Mouse (Mus musculus) kidney, embryonic 15.5 days (tissue): ENCODE measurements around the gene Tex10. TPM values are rescaled to one million over a fixed set of nuclear protein-coding genes. Genes with fewer than 3 reads are reported as not detected.

Source experiments
- ATAC-seq: fragments of 200-750 bp; cut with Nextera tagmentation; replicated peaks from 2 replicates; pipeline ENCODE4 v1.8.0; 2017; ENCODE audit warnings: moderate TSS enrichment; ENCODE audit not compliant: low FRiP score
- H3K27ac ChIP-seq: fragments of 300-500 bp; sonication (generic); 2 replicates; pipeline ENCODE4 v1.5.1; 2015; ENCODE audit warnings: mild to moderate bottlenecking, inconsistent platforms
- H3K27me3 ChIP-seq: fragments of 300-500 bp; sonication (generic); 2 replicates; pipeline ENCODE4 v1.6.1; 2015; ENCODE audit warnings: inconsistent platforms
- H3K36me3 ChIP-seq: fragments of 300-500 bp; sonication (generic); 2 replicates; pipeline ENCODE4 v1.6.1; 2015; ENCODE audit warnings: inconsistent platforms
- H3K4me1 ChIP-seq: fragments of 300-500 bp; sonication (generic); 2 replicates; pipeline ENCODE4 v1.6.1; 2015; ENCODE audit warnings: inconsistent platforms
- H3K4me2 ChIP-seq: fragments of 300-500 bp; sonication (generic); 2 replicates; pipeline ENCODE4 v1.6.1; 2015; ENCODE audit warnings: moderate library complexity, mild to moderate bottlenecking, inconsistent platforms
- H3K4me3 ChIP-seq: fragments of 300-500 bp; sonication (generic); replicated peaks from 2 replicates; pipeline ENCODE4 v1.5.1; 2015; ENCODE audit warnings: mild to moderate bottlenecking, inconsistent platforms
- H3K9ac ChIP-seq: fragments of 300-500 bp; sonication (generic); 2 replicates; pipeline ENCODE4 v1.6.1; 2015; ENCODE audit warnings: mild to moderate bottlenecking, inconsistent platforms
- H3K9me3 ChIP-seq: fragments of 300-500 bp; sonication (generic); replicated peaks from 2 replicates; pipeline ENCODE4 v1.6.1; 2016; ENCODE audit warnings: inconsistent platforms
- WGBS: fragments of 180-500 bp; shearing (Covaris S2); methylation state at CpG from one replicate; pipeline ENCODE4 v1.1.7; 2015; ENCODE audit warnings: mixed read lengths; 5-methylcytosine and 5-hydroxymethylcytosine counted together
- polyA plus RNA-seq: library from polyadenylated mRNA; unstranded; fragments of >200 nt; fragmentation: Nextera tagmentation; extraction: Ambion mirVana; gene quantifications from 2 replicates; pipeline ENCODE4 v1.2.1, GENCODE M21; 2015

The Tex10 gene
- 56.9 and 57.1 TPM in 2 replicates for polyA plus RNA-seq

DNA sequence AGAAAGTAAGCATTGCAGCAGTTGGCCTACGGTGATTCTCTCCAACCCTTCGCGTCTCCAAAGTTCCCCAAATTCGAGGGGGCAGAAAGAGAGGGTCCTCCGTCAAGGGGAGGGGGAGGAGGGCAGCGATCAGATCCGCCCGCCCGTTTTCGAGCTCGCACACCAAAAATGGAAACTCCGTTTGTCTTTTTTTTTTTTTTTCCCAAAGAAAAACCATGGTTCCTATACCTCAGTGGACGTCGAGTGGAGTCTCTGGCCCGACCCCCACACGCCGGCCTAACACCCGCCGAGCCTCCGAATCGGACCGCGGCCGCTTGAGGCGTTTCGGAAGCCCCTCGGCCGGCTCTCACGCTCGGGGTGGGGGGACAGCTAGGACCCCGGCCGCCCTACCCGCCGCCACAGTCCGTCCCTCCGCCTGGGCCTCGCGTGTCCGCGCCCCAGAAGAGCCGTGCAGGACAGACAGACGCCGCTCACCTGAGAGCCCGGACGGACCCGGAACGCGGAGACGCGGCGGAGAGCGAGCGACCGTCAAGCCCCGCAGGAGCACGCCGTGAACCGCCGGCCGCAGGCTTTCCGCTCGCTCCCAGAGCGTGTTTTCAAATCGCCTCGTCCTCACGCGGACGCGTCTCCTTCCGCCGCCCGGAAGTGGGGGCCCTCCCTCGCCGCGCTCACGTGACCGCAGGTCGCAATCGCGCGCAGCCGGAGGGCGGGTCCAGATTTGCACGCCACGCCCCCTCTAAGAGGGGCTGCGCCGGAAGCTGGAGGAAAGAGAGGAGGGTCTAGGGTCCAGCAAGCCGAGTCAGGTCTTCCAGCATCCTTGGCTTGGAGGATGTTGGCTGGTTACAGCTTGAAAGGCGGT is at the start of gene Tex10:
TSS of gene Tex10 (minus strand) at position 668 of the 859 bp plus-strand sequence.
- under 1% methylated on average over 89 of the region's 89 CpGs for WGBS

GRCm38 (mm10) chr4:48510861-48511260 is 37.6 kb upstream of the Tex10 start:
- no peak overlapping the region for H3K4me3 ChIP-seq
- no peaks in the 10 kb centered on the region for H3K4me1 ChIP-seq
- H3K36me3 ChIP-seq, result no peaks in the 10 kb centered on the region
- no peaks in the 10 kb centered on the region for H3K27me3 ChIP-seq
- no peak overlapping the region for H3K4me2 ChIP-seq
- H3K27ac ChIP-seq, result no peak overlapping the region
- no peak overlapping the region for H3K9ac ChIP-seq
- H3K9me3 ChIP-seq, result peaks cover 7% of the 10 kb centered on the region; the same call in 1 of the 2 replicates
- ATAC-seq, result no peak
- 25% methylated on average over 2 of the region's 2 CpGs for WGBS

More for the DNA sequence above, at the start of gene Tex10:
- Histone ChIP-seq H3K4me3 (peak within 1 kb of the TSS; percentile 95), H3K27me3 (no peaks in the 10 kb centered on the region), H3K36me3 (peaks cover 8% of the 10 kb centered on the region), H3K27ac (peak within 1 kb of the TSS; percentile 89), H3K4me2 (peak within 1 kb of the TSS; percentile 59), H3K9ac (peak within 1 kb of the TSS; percentile 98), H3K4me1 (peaks cover 14% of the 10 kb centered on the region), H3K9me3 (no peaks in the 10 kb centered on the region)
- ATAC-seq, result peak; percentile 97

DNA sequence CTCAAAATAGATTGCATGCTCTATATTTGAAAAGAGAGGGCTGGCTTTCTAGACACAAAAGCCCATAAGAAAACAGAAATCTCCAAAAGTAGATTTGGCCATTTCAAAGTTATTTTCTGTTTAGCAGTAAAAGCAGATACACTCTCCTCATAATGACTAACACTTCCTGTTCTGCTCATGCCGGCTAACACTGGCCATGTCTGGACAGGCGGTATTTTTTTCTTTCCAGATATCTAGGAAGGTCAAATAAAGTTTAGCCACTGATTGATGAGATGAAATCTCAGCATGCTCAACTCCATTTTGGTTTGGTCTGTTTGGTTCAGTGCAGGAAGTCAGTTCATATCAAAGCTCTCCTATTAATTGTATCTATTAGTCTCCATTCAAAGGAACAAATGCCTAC is 19.3 kb upstream of the Tex10 start:
- Histone ChIP-seq H3K4me1 (no peaks in the 10 kb centered on the region), H3K27ac (no peak overlapping the region), H3K27me3 (no peaks in the 10 kb centered on the region), H3K9ac (no peak overlapping the region), H3K36me3 (no peaks in the 10 kb centered on the region), H3K9me3 (no peaks in the 10 kb centered on the region), H3K4me3 (no peak overlapping the region), H3K4me2 (no peak overlapping the region)
- WGBS, result 49% methylated on average over 2 of the region's 2 CpGs
- no peak for ATAC-seq

DNA sequence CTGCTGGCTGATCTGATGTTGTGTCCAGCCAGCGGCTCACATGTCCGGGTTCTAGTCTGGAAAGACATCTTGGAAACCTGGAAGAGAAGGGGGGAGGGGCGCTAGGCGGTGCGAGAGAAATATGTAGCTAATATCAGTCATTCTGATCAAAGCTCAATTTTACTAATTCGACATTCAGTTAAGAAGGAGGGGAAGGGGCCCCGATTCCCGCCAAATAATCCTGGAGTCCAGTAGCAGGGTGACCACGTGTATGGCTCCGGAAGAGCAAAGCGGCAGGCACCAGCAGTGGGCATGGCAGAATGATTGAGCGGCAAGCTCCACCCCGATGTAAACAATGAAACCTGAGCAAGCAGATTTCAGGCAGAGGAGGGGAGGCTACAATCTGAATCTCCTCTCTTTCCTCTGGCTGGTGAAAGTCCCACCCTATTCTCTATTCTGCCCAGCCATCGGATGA is 18.1 kb upstream of the Tex10 start:
- Histone ChIP-seq H3K27ac (no peak overlapping the region), H3K36me3 (no peaks in the 10 kb centered on the region), H3K4me3 (peak overlapping the region; percentile 36), H3K27me3 (no peaks in the 10 kb centered on the region), H3K4me1 (no peaks in the 10 kb centered on the region), H3K9ac (no peak overlapping the region), H3K4me2 (peak overlapping the region; percentile 52), H3K9me3 (no peaks in the 10 kb centered on the region)
- WGBS, result 9% methylated on average over 14 of the region's 14 CpGs
- ATAC-seq, result peak; percentile 85

GRCm38 (mm10) chr4:48488916-48489315 is 15.7 kb upstream of the Tex10 start:
- H3K9ac ChIP-seq, result no peak overlapping the region
- no peak overlapping the region for H3K4me2 ChIP-seq
- ATAC-seq, result no peak
- H3K27ac ChIP-seq, result no peak overlapping the region
- H3K4me3 ChIP-seq, result no peak overlapping the region
- 85% methylated on average over 2 of the region's 2 CpGs for WGBS
- no peaks in the 10 kb centered on the region for H3K9me3 ChIP-seq
- H3K4me1 ChIP-seq, result no peaks in the 10 kb centered on the region
- H3K27me3 ChIP-seq, result no peaks in the 10 kb centered on the region
- H3K36me3 ChIP-seq, result no peaks in the 10 kb centered on the region

- Histone ChIP-seq H3K27ac (no peak overlapping the region), H3K9me3 (no peaks in the 10 kb centered on the region), H3K4me2 (no peak overlapping the region), H3K4me1 (no peaks in the 10 kb centered on the region), H3K9ac (no peak overlapping the region), H3K36me3 (no peaks in the 10 kb centered on the region), H3K4me3 (no peak overlapping the region), H3K27me3 (no peaks in the 10 kb centered on the region)
- 18% methylated on average over 2 of the region's 2 CpGs for WGBS
- no peak for ATAC-seq
Observed at GRCm38 (mm10) chr4:48481287-48481686, 8.0 kb upstream of the Tex10 start.

- Histone ChIP-seq H3K4me3 (peak overlapping the region; percentile 95), H3K9me3 (no peaks in the 10 kb centered on the region), H3K4me1 (peaks cover 14% of the 10 kb centered on the region), H3K27me3 (no peaks in the 10 kb centered on the region), H3K4me2 (peak overlapping the region; percentile 59), H3K27ac (peak overlapping the region; percentile 89), H3K36me3 (peaks cover 2% of the 10 kb centered on the region), H3K9ac (peak overlapping the region; percentile 98; the same call in 1 of the 2 replicates)
- WGBS, result 74% methylated on average over 2 of the region's 2 CpGs
- no peak; the same call in 1 of the 2 replicates for ATAC-seq
Observed at GRCm38 (mm10) chr4:48473651-48474011, 372 bp upstream of the Tex10 start.

DNA sequence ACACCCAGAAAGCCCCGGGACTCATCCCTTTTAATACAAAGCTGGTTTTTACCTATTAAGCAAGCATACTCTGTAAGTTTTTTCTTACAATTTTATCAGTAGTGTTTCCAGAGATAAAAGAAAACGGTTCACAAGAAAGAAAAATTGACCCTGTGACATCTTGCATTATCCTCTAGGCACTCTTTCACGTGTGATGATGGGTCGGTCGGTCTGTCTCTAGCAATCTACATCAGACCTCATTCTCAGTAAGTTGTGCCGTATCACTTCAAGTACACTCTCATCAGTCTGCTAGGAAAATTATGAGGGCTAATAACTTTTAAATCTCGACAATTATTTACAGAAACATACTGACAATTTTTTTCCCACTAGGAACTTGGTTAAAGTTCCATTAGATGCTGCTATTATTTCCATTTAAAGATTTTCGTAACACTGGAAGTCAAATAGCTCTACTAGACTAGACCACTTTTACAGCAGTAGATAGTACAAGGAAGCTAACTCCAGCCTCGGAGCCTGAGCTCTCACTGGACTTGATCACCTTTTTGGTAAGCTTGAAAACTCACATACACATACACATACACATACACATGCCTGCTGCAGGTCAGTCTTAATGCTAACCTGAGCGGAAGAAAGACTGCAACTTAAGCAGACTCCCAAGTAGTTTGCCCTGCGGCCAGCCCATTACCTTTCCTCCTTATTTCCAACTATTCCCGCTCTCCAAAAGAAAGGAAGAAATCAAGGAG is 1.0 kb downstream of the Tex10 start:
- H3K9me3 ChIP-seq, result no peaks in the 10 kb centered on the region
- peaks cover 14% of the 10 kb centered on the region for H3K4me1 ChIP-seq
- H3K27ac ChIP-seq, result peak overlapping the region; percentile 89
- H3K9ac ChIP-seq, result peak overlapping the region; percentile 98
- H3K4me2 ChIP-seq, result peak overlapping the region; percentile 59
- H3K36me3 ChIP-seq, result peaks cover 13% of the 10 kb centered on the region
- WGBS, result 10% methylated on average over 12 of the region's 12 CpGs
- 0 out of 2 replicates have a peak, but pooled peaks have one; percentile 17 for ATAC-seq
- no peaks in the 10 kb centered on the region for H3K27me3 ChIP-seq
- peak overlapping the region; percentile 95 for H3K4me3 ChIP-seq

DNA sequence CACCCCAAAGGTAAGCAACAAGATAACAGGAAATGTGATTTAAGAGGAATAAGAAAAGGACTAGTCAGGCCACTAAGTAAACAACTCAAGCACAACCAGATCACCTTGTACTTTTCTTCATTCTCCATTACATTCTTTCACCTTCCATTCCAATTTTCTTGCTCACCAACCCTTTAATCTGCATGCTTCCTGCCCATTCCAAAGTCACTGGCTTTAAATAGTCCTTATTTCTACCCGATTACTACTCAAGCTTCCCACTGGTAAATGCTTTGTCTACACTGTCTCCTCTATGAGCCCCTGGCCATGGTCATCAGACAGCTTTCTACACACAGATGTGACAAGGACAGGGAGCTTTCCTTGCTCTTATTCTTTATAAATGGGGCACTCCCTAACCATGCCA is 2.3 kb downstream of the Tex10 start:
- H3K4me3 ChIP-seq, result peak overlapping the region; percentile 95; the same call in 1 of the 2 replicates
- WGBS, result 63% methylated on average over 1 of the region's 1 CpGs

DNA sequence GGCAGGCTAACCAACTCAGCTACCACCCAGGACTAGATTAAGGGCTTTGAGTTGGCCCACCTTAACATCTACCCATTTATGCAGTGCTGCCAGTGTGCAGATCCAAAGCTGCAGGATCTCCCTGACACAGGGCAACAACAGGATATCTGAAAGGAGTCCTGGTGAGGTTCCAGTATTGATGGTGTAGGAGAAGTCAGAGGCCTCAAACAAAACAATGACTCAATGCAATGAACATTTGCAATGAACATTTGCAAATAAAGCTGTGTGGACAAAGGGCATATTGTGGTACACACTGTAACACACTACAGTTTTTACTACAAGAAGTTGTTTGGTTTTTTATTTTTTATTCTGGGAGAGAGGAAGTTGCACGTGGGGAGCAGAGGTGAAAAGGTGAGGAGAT is 12.2 kb downstream of the Tex10 start:
- no peaks in the 10 kb centered on the region for H3K27me3 ChIP-seq
- no peak overlapping the region for H3K4me3 ChIP-seq
- H3K27ac ChIP-seq, result no peak overlapping the region
- H3K9ac ChIP-seq, result no peak overlapping the region
- no peak for ATAC-seq
- H3K4me2 ChIP-seq, result no peak overlapping the region
- no peaks in the 10 kb centered on the region for H3K9me3 ChIP-seq
- H3K36me3 ChIP-seq, result peaks cover 62% of the 10 kb centered on the region
- H3K4me1 ChIP-seq, result no peaks in the 10 kb centered on the region
- 83% methylated on average over 1 of the region's 1 CpGs for WGBS

More for the DNA sequence above, 2.3 kb downstream of the Tex10 start:
- ATAC-seq, result no peak
- Histone ChIP-seq H3K9me3 (no peaks in the 10 kb centered on the region), H3K27ac (no peak overlapping the region), H3K9ac (no peak overlapping the region), H3K4me1 (peaks cover 14% of the 10 kb centered on the region), H3K36me3 (peaks cover 23% of the 10 kb centered on the region), H3K27me3 (no peaks in the 10 kb centered on the region), H3K4me2 (peak overlapping the region; percentile 59)

- WGBS, result 95% methylated on average over 6 of the region's 6 CpGs
- Histone ChIP-seq H3K4me2 (no peak overlapping the region), H3K9me3 (no peaks in the 10 kb centered on the region), H3K4me1 (no peaks in the 10 kb centered on the region), H3K36me3 (peaks cover 70% of the 10 kb centered on the region), H3K27me3 (no peaks in the 10 kb centered on the region), H3K4me3 (no peak overlapping the region), H3K27ac (no peak overlapping the region), H3K9ac (no peak overlapping the region)
- no peak for ATAC-seq
Observed at GRCm38 (mm10) chr4:48458436-48458835, 14.8 kb downstream of the Tex10 start.
